Mouse (Mus musculus) limb, embryonic 11.5 days (tissue): ENCODE results near the gene Fbxo30. TPM values are rescaled to one million over a fixed set of nuclear protein-coding genes. Genes with fewer than 3 reads are reported as not detected.
"Not testable (repeated sequence)": the region's sequence is repeated elsewhere in the genome, so short reads cannot be mapped to it uniquely, and the experiment has no call there.

ENCODE experiments used
- ATAC-seq: fragments of 200-750 bp; cut with Nextera tagmentation; 2 replicates; pipeline ENCODE4 v1.8.0; 2017; ENCODE audit warnings: low read depth; ENCODE audit not compliant: insufficient number of reproducible peaks, low FRiP score, low TSS enrichment
- DNase-seq: peaks from one replicate; pipeline ENCODE4 v3.0.0-alpha.2; 2015; ENCODE audit warnings: low spot score
- H3K27ac ChIP-seq: fragments of 300-500 bp; sonication (generic); replicated peaks from 2 replicates; pipeline ENCODE4 v1.5.1; 2014; ENCODE audit warnings: low read depth, mild to moderate bottlenecking, low read length
- H3K27me3 ChIP-seq: fragments of 300-500 bp; sonication (generic); 2 replicates; pipeline ENCODE4 v1.6.1; 2014; ENCODE audit warnings: mild to moderate bottlenecking, low read length, mixed read lengths; ENCODE audit not compliant: control insufficient read depth, insufficient read depth
- H3K36me3 ChIP-seq: fragments of 300-500 bp; sonication (generic); 2 replicates; pipeline ENCODE4 v1.6.1; 2014; ENCODE audit warnings: mild to moderate bottlenecking, low read length, moderate library complexity, mixed read lengths; ENCODE audit not compliant: control insufficient read depth, insufficient read depth
- H3K4me1 ChIP-seq: fragments of 300-500 bp; sonication (generic); 2 replicates; pipeline ENCODE4 v1.6.1; 2014; ENCODE audit warnings: low read length, mixed read lengths; ENCODE audit not compliant: control insufficient read depth, insufficient read depth
- H3K4me2 ChIP-seq: fragments of 300-500 bp; sonication (generic); 2 replicates; pipeline ENCODE4 v1.6.1; 2014; ENCODE audit warnings: low read depth, mild to moderate bottlenecking, moderate library complexity; ENCODE audit not compliant: severe bottlenecking
- H3K4me3 ChIP-seq: fragments of 300-500 bp; sonication (generic); 2 replicates; pipeline ENCODE4 v1.5.1; 2014; ENCODE audit warnings: low read depth, low read length
- H3K9ac ChIP-seq: fragments of 300-500 bp; sonication (generic); 2 replicates; pipeline ENCODE4 v1.6.1; 2014; ENCODE audit warnings: mild to moderate bottlenecking, low read length
- H3K9me3 ChIP-seq: fragments of 300-500 bp; sonication (generic); 2 replicates; pipeline ENCODE4 v1.6.1; 2016; ENCODE audit warnings: low read length; ENCODE audit not compliant: control insufficient read depth
- WGBS: fragments of 180-500 bp; shearing (Covaris S2); extraction: QIAGEN DNeasy Blood & Tissue Kit; methylation state at CpG from one replicate; pipeline ENCODE4 v1.1.7; 2014; 5-methylcytosine and 5-hydroxymethylcytosine counted together
- polyA plus RNA-seq: library from polyadenylated mRNA; unstranded; fragments of >200 nt; fragmentation: Nextera tagmentation; extraction: Ambion mirVana; gene quantifications from 2 replicates; pipeline ENCODE4 v1.2.1, GENCODE M21; 2014

The Fbxo30 gene
- polyA plus RNA-seq, result 44.7 and 45.3 TPM in 2 replicates

DNA sequence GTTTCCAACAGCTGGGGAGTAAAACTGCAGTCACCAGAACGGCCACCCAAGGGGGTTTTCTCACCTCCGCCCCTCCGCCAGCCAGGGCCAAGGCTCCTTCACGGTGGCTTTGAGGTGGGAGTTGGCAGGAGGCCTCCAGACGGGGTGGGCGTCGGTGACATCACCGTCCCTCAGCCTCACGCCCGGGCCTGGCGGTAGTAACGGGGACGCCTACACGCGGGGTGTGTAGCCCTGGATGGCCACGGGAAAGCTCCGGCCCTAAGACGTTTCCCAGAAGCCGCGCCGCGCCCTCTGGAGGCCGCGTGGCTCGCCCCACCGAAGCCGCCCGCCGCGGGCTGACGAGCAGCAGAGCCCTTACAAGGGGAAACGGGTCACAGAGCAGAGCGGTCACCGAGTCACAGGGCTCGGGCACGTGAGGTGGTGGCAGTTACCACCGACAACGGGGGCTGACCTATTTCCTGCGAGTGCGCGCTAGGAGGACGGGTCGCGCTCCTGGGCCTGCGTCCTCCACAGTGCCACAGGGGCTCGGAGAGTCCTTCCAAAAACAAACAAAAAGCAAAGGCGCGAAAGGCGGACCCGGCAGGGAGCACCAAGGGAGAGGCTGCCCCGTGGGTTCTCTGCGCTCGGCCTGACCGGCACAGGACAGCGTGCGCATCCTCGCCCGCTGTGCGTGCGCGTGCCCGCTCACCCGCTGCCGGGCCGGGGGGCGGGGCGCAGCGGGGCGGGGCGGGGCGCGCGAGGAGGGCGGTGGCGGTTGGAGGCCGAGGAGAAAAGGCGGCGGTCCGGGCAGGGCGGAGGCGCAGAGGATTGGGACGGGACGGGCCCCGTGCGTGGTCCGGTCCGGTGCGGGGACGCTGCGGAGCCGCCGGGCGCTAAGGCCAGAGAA, at the start of gene Fbxo30:
Gene Fbxo30, plus strand, starts transcription at position 753 of the 886 bp plus-strand sequence.
- Histone ChIP-seq H3K4me2 (peak within 1 kb of the TSS; percentile 45), H3K27me3 (no peaks in the 10 kb centered on the region), H3K27ac (peak within 1 kb of the TSS; percentile 95), H3K9ac (peak within 1 kb of the TSS; percentile 96), H3K4me3 (peak within 1 kb of the TSS; percentile 90), H3K36me3 (no peaks in the 10 kb centered on the region), H3K9me3 (no peaks in the 10 kb centered on the region), H3K4me1 (0 out of 2 replicates have a peak, but pooled peaks cover 2% of the 10 kb centered on the region)
- WGBS, result under 1% methylated on average over 71 of the region's 93 CpGs
- DNase-seq, result peak; percentile 91
- peak; percentile 92 for ATAC-seq

GRCm38 (mm10) chr10:11233208-11233607, 47.9 kb upstream of the Fbxo30 start:
- Histone ChIP-seq H3K4me1 (no peaks in the 10 kb centered on the region), H3K4me2 (no peak overlapping the region), H3K9ac (no peak overlapping the region), H3K9me3 (no peaks in the 10 kb centered on the region), H3K27ac (no peak overlapping the region), H3K4me3 (no peak overlapping the region), H3K27me3 (no peaks in the 10 kb centered on the region), H3K36me3 (no peaks in the 10 kb centered on the region)
- DNase-seq (no peak), ATAC-seq (no peak)
- 76% methylated on average over 3 of the region's 3 CpGs for WGBS

GRCm38 (mm10) chr10:11242988-11243387, 38.1 kb upstream of the Fbxo30 start:
- WGBS, result 62% methylated on average over 3 of the region's 3 CpGs

GRCm38 (mm10) chr10:11248210-11248609, 32.9 kb upstream of the Fbxo30 start:
- DNase-seq, result no peak

More at GRCm38 (mm10) chr10:11242988-11243387, 38.1 kb upstream of the Fbxo30 start:
- ATAC-seq, H3K4me1 ChIP-seq, H3K27me3 ChIP-seq, DNase-seq, H3K9ac ChIP-seq, H3K4me3 ChIP-seq, H3K27ac ChIP-seq, H3K9me3 ChIP-seq, H3K36me3 ChIP-seq, H3K4me2 ChIP-seq: not testable (repeated sequence)

DNA sequence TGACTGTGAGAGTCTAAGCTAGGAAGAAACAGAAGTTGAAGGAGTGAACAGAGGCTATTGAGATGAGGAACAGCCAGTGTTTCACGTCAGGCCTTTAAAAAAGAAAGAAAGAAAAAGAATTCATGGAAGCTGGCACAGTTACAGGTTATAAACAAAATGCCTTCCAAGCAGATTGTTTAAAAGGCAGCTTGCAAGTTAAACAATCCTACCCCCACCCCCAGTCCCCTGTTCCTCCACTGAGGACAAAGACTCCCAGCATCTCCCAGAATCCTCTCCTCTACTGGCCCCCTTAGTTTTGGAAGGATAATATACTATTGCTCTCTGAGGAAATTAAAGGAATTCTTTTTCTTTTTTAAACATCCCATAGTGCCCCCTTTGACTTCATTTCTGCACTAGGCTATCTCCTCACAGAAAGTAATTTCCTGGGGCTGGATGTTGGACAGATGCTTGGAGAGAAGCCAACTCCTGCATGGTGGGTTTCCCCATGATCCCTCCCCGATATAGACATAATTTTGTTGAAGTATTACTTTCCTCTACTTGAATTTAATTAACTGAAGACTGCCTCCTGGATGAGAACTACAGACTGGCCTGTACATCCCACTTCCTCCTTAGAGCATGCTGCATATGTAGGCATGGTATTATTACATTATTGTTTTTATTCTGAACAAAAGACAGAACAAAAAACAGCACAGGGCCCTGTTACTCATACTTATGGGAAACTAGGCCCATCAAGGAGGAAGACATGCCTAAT, 30.7 kb upstream of the Fbxo30 start:
- Histone ChIP-seq H3K9ac (no peak overlapping the region), H3K27me3 (no peaks in the 10 kb centered on the region), H3K9me3 (no peaks in the 10 kb centered on the region), H3K4me3 (no peak overlapping the region), H3K36me3 (no peaks in the 10 kb centered on the region), H3K4me1 (no peaks in the 10 kb centered on the region), H3K4me2 (no peak overlapping the region), H3K27ac (no peak overlapping the region)
- DNase-seq (no peak), ATAC-seq (no peak)
- 69% methylated on average over 2 of the region's 2 CpGs for WGBS

More at GRCm38 (mm10) chr10:11248210-11248609, 32.9 kb upstream of the Fbxo30 start:
- Histone ChIP-seq H3K27ac (no peak overlapping the region), H3K9ac (no peak overlapping the region), H3K27me3 (no peaks in the 10 kb centered on the region), H3K36me3 (no peaks in the 10 kb centered on the region), H3K9me3 (no peaks in the 10 kb centered on the region), H3K4me3 (no peak overlapping the region), H3K4me1 (no peaks in the 10 kb centered on the region), H3K4me2 (no peak overlapping the region)
- ATAC-seq, result no peak
- WGBS, result 92% methylated on average over 3 of the region's 3 CpGs

DNA sequence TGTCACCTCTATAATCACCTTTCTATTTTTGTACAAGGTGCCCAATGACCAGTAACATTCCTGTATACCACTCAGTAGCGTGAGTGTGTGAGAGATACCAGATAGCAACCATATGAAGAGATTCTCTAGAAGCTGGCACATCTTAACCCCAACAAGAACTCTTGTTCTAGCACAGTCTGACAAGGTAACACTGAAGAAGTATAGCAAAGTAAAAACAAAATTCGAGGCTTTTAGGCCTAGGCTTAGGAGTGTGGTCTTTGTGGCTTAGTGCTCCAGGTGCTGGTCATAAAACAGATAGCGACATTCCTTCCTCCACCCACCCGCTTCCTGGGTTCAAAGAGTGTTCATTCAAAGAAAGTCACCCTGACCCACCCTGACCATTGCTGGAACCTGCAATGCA, 27.5 kb upstream of the Fbxo30 start:
- not testable (repeated sequence) for H3K9ac ChIP-seq, H3K36me3 ChIP-seq, H3K4me3 ChIP-seq, ATAC-seq, H3K9me3 ChIP-seq, H3K27ac ChIP-seq, H3K4me1 ChIP-seq, DNase-seq, H3K27me3 ChIP-seq, H3K4me2 ChIP-seq
- 79% methylated on average over 4 of the region's 4 CpGs for WGBS

- Histone ChIP-seq H3K4me3 (no peak overlapping the region), H3K4me1 (no peaks in the 10 kb centered on the region), H3K36me3 (no peaks in the 10 kb centered on the region), H3K9ac (no peak overlapping the region), H3K4me2 (no peak overlapping the region), H3K27me3 (no peaks in the 10 kb centered on the region), H3K9me3 (no peaks in the 10 kb centered on the region), H3K27ac (no peak overlapping the region)
- no peak for DNase-seq
- no peak for ATAC-seq
Observed at GRCm38 (mm10) chr10:11260119-11260518, 21.0 kb upstream of the Fbxo30 start.

GRCm38 (mm10) chr10:11262292-11262691, 18.8 kb upstream of the Fbxo30 start:
- not testable (repeated sequence) for H3K4me2 ChIP-seq, H3K9ac ChIP-seq, H3K4me1 ChIP-seq, H3K36me3 ChIP-seq, H3K27me3 ChIP-seq, ATAC-seq, H3K4me3 ChIP-seq, H3K9me3 ChIP-seq, H3K27ac ChIP-seq, DNase-seq
- 81% methylated on average over 2 of the region's 2 CpGs for WGBS
